Mouse (Mus musculus) small intestine, adult 2 months (tissue): ENCODE measurements around the gene Rad51b.

Experiments
- CTCF ChIP-seq: fragments of 200-500 bp; IDR thresholded peaks from 2 replicates; pipeline ENCODE4 v1.5.1; 2012; ENCODE audit warnings: low read depth, mild to moderate bottlenecking, control low read depth, inconsistent platforms, low read length, moderate library complexity, mixed read lengths; ENCODE audit not compliant: insufficient replicate concordance, insufficient read length; ENCODE audit errors: extremely low read depth
- POLR2A ChIP-seq: fragments of 200-500 bp; IDR thresholded peaks from 2 replicates; pipeline ENCODE4 v1.6.1; 2012; ENCODE audit warnings: low read depth, mild to moderate bottlenecking, control low read depth, inconsistent platforms, low read length, moderate library complexity

- TF ChIP-seq CTCF (no peak), POLR2A (no peak)
Measured at GRCm38 (mm10) chr12:79788340-79788739, 491.3 kb downstream of the Rad51b start.
